Mouse (Mus musculus) myocyte (in vitro differentiated cells): ENCODE results near the gene Tmc6.

Experiments used
- CEBPB ChIP-seq: IDR thresholded peaks from 2 replicates; pipeline ENCODE4 v1.6.1; 2011; ENCODE audit warnings: mild to moderate bottlenecking, moderate library complexity; ENCODE audit not compliant: poor library complexity, insufficient read depth, severe bottlenecking
- MYOD1 ChIP-seq, 3 experiments: IDR thresholded peaks; one replicate each; pipeline ENCODE4 v1.6.1; 2011; ENCODE audit warnings: control low read depth in 2 of 3, low read depth in 2 of 3, mild to moderate bottlenecking in 2 of 3, moderate library complexity in 1 of 3; ENCODE audit not compliant: insufficient read length in 2 of 3, control insufficient read depth in 1 of 3
- MYOG ChIP-seq, 3 experiments: IDR thresholded peaks; one replicate each; pipeline ENCODE4 v1.6.1; 2011; ENCODE audit warnings: control low read depth in 2 of 3, low read depth in 2 of 3, mild to moderate bottlenecking in 2 of 3; ENCODE audit not compliant: insufficient read length in 2 of 3, control insufficient read depth in 1 of 3, insufficient read depth in 1 of 3
- POLR2A ChIP-seq: IDR thresholded peaks from one replicate; pipeline ENCODE4 v1.6.1; 2011; ENCODE audit warnings: low read depth, mild to moderate bottlenecking, control low read depth, moderate library complexity; ENCODE audit not compliant: insufficient read length
- POLR2AphosphoS2 ChIP-seq: IDR thresholded peaks from one replicate; pipeline ENCODE4 v1.6.1; 2011; ENCODE audit warnings: low read depth, control low read depth; ENCODE audit not compliant: insufficient read length
- REST ChIP-seq: IDR thresholded peaks from one replicate; pipeline ENCODE4 v1.6.1; 2011; ENCODE audit warnings: mild to moderate bottlenecking, control low read depth, moderate library complexity; ENCODE audit not compliant: insufficient read depth, insufficient read length

DNA sequence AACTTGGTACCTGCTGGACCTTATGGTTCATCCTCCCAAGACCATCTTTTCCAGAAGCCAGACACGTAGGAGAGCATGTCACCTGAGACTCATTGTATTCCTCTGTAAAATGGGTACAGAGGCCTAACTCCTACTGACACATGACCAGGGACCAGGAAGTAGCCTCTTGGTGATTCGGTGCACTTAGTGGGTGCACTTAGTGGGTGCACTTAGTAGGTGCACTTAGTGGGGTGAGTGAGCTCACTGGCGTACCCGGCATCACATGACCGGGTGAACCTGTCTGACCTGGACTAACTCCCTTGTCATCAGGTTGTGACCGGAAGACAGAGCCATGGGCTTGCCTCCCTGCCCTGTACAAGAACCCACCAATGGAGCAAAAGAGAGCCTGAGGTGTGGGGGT, 24.8 kb upstream of the Tmc6 start:
- TF ChIP-seq MYOG (IDR thresholded peaks at IDR 0.05; ENCODE audit: control insufficient read depth in 1 of 3, insufficient read depth in 1 of 3, insufficient read length in 2 of 3, low read depth in 2 of 3) (no peak), POLR2A (no peak), POLR2AphosphoS2 (no peak), MYOD1 (IDR thresholded peaks at IDR 0.05; ENCODE audit: control insufficient read depth in 1 of 3, insufficient read length in 2 of 3, low read depth in 2 of 3) (no peak), CEBPB (no peak), REST (no peak)
